Mouse (Mus musculus) adipocyte (in vitro differentiated cells): ENCODE measurements around the gene Hnrnpul2.
"Not testable (repeated sequence)": the region's sequence is repeated elsewhere in the genome, so short reads cannot be mapped to it uniquely, and the experiment has no call there.

Experiments
- DNase-seq: peaks from one replicate; pipeline ENCODE4 v3.0.0-alpha.2; 2016; ENCODE audit warnings: low spot score

Gene Hnrnpul2

GRCm38 (mm10) chr19:8852236-8852928 is 32.6 kb downstream of the Hnrnpul2 start:
- DNase-seq: no peak

- no peak for DNase-seq
Observed at GRCm38 (mm10) chr19:8853117-8853516, 33.3 kb downstream of the Hnrnpul2 start.

- DNase-seq: peak; percentile 65
Observed at GRCm38 (mm10) chr19:8857689-8858088, 37.9 kb downstream of the Hnrnpul2 start.

DNA sequence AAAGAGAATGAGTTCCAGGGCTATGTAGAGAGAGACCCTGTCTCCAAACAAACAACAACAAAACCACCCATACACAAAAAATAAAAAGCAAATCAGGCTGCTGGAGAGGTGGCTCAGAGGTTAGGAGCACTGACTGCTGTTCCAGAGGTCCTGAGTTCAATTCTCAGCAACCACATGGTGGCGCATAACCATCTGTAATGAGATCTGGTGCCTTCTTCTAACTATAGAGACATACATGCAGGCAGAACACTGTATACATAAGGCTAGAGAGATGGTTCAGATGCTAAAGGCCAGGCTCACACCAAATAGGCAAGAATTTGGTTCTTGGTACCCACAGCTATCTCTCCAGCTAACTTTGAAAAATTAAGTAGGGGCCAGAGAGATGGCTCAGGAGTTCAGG is 39.2 kb downstream of the Hnrnpul2 start:
- peak; percentile 59 for DNase-seq

DNA sequence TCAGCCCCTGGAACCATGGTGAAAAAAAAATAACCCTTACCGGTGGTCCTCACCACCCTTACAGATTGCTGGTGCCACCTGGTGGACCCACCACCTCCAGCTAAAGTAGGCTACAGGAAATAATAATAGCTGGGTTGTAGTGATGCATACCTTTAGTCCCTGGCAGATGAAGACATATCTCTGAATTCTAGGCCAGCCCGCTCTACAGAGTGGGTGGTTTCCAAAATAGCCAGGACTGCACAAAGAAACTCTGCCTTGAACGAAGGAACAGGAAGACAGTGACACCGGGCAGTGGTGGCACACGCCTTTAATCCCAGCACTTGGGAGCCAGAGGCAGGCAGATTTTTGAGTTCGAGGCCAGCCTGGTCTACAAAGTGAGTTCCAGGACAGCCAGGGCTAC is 44.5 kb downstream of the Hnrnpul2 start:
- DNase-seq: no peak

- DNase-seq: not testable (repeated sequence)
Observed at GRCm38 (mm10) chr19:8870381-8870780, 50.6 kb downstream of the Hnrnpul2 start.

DNA sequence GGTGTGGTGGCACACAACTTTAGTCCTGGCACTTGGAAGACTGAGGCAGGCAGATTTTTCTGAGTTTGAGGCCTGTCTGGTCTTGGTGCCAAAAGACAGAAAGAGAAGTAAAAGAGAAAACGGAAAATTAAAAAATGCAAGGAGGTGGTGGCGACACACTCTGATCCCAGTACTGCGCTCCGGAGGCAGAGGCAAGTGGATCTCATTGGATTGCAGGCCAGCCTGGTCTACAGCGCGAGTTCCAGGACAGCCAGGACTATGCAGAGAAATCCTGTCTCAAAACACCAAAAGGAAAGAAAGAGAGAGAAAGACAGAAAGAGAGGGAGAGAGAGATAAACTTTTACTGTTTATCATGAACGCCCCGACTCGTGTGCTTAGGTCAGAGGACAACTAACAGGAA is 51.0 kb downstream of the Hnrnpul2 start:
- no peak for DNase-seq

- DNase-seq: peak; percentile 99
Observed at GRCm38 (mm10) chr19:8871267-8872186, 51.7 kb downstream of the Hnrnpul2 start, which contains the start of gene Ubxn1. TSS of gene Ubxn1 (plus strand) at chr19:8871496.

- peak; percentile 43 for DNase-seq
Observed at GRCm38 (mm10) chr19:8872266-8872840, 52.5 kb downstream of the Hnrnpul2 start.

GRCm38 (mm10) chr19:8875031-8875430 is 55.2 kb downstream of the Hnrnpul2 start:
- no peak for DNase-seq

GRCm38 (mm10) chr19:8880311-8881033 is 60.7 kb downstream of the Hnrnpul2 start, which contains the start of gene Uqcc3:
TSS of gene Uqcc3 (minus strand) at chr19:8880923.
- peak; percentile 93 for DNase-seq

GRCm38 (mm10) chr19:8881034-8881392 is 61.2 kb downstream of the Hnrnpul2 start:
- no peak for DNase-seq

DNA sequence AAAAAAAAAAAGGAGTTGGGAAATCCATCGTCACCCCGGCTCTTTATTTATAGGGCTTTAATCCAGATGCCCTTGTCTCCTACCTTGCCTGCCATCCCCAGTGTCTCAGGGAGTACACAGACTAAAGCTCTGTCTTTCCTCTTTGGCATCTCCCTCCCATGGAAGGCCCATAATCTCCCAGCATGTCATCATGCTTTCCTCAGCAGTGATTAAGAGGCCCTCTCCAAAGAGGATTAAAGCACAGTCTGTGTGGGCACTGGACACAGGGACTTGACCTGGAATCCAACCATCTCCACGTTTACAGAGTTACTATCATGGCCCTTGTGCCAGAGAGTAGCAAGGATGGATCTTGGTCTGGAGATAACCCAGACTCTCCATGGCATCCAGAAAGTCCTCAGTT is 63.8 kb downstream of the Hnrnpul2 start, which contains the start of the genes Lbhd1 and Gm49403:
Gene Lbhd1 (plus strand): TSS at position 117 of the 400 bp plus-strand sequence.
Gene Gm49403 (plus strand): TSS at position 315 of the 400 bp plus-strand sequence.
- DNase-seq: no peak
